Mouse (Mus musculus): ENCODE results near the gene Pltp.

DNA sequence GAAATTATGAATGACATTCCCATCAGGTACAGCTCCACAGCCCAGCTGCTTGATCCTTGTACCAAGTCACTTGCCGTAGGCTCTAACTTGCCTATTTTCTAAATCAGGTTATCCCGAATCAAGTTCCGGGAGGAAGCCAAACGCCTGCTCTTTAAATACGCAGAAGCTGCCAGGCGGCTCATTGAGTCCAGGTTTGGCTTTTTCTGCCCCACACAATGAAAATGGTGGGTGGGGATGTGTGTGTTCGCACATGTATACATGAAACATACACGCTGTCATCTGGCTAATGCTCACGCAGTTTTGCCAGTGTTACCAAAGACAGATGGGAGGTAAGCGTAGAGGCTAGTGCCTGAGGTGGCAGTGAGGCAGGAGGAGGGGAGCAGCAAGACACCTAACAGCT, 29.1 kb upstream of the Pltp start:
- TF ChIP-seq CTCF (conservative IDR thresholded peaks at IDR 0.05; ENCODE audit: insufficient read depth, insufficient read length, low read depth, low read length) (no peak), POLR2A (IDR thresholded peaks at IDR 0.05; ENCODE audit: low read depth, low read length) (no peak)

Data from kidney, adult 2 months (tissue).